Mouse (Mus musculus) stomach, embryonic 14.5 days (tissue): ENCODE results near the gene Sash1. TPM values are rescaled to one million over a fixed set of nuclear protein-coding genes. Genes with fewer than 3 reads are reported as not detected.

Experiments used
- ATAC-seq: fragments of 200-750 bp; cut with Nextera tagmentation; 2 replicates; pipeline ENCODE4 v1.8.0; 2017; ENCODE audit warnings: low read depth, moderate TSS enrichment; ENCODE audit not compliant: insufficient number of reproducible peaks, insufficient read depth, low FRiP score
- H3K27ac ChIP-seq: fragments of 300-500 bp; sonication (generic); 2 replicates; pipeline ENCODE4 v1.5.1; 2014; ENCODE audit warnings: mild to moderate bottlenecking, low read length, moderate library complexity, mixed read lengths
- H3K27me3 ChIP-seq: fragments of 300-500 bp; sonication (generic); 2 replicates; pipeline ENCODE4 v1.6.1; 2014; ENCODE audit warnings: low read length, control low read depth, mixed read lengths; ENCODE audit not compliant: control insufficient read depth, insufficient read depth
- H3K36me3 ChIP-seq: fragments of 300-500 bp; sonication (generic); 2 replicates; pipeline ENCODE4 v1.6.1; 2014; ENCODE audit warnings: mild to moderate bottlenecking, control low read depth, low read length, moderate library complexity, mixed read lengths; ENCODE audit not compliant: control insufficient read depth, insufficient read depth
- H3K4me1 ChIP-seq: fragments of 300-500 bp; sonication (generic); 2 replicates; pipeline ENCODE4 v1.6.1; 2014; ENCODE audit warnings: low read length, control low read depth, mixed read lengths; ENCODE audit not compliant: control insufficient read depth, insufficient read depth
- H3K4me2 ChIP-seq: fragments of 300-500 bp; sonication (generic); replicated peaks from 2 replicates; pipeline ENCODE4 v1.6.1; 2014; ENCODE audit warnings: low read depth, low read length, control low read depth
- H3K4me3 ChIP-seq: fragments of 300-500 bp; sonication (generic); 2 replicates; pipeline ENCODE4 v1.5.1; 2014; ENCODE audit warnings: low read depth, low read length, control low read depth
- H3K9ac ChIP-seq: fragments of 300-500 bp; sonication (generic); replicated peaks from 2 replicates; pipeline ENCODE4 v1.6.1; 2014; ENCODE audit warnings: low read depth, mild to moderate bottlenecking, control low read depth, low read length, moderate library complexity, mixed read lengths
- H3K9me3 ChIP-seq: fragments of 300-500 bp; sonication (generic); 2 replicates; pipeline ENCODE4 v1.6.1; 2016; ENCODE audit warnings: low read depth, low read length, control low read depth; ENCODE audit not compliant: control insufficient read depth
- WGBS: fragments of 180-500 bp; shearing (Covaris S2); extraction: QIAGEN DNeasy Blood & Tissue Kit; methylation state at CpG from one replicate; pipeline ENCODE4 v1.1.7; 2014; 5-methylcytosine and 5-hydroxymethylcytosine counted together
- polyA plus RNA-seq: library from polyadenylated mRNA; unstranded; fragments of >200 nt; fragmentation: Nextera tagmentation; extraction: Ambion mirVana; gene quantifications from 2 replicates; pipeline ENCODE4 v1.2.1, GENCODE M21; 2014

Gene Sash1
- polyA plus RNA-seq, 1 experiment from 2014 or later: 9.3 TPM

GRCm38 (mm10) chr10:8926906-8927305 is 41.0 kb upstream of the Sash1 start:
- H3K36me3 ChIP-seq: no peaks in the 10 kb centered on the region
- ATAC-seq: no peak
- WGBS: 92% methylated on average over 3 of the region's 3 CpGs
- H3K4me3 ChIP-seq: no peak overlapping the region
- no peaks in the 10 kb centered on the region for H3K9me3 ChIP-seq
- H3K9ac ChIP-seq: no peak overlapping the region
- no peaks in the 10 kb centered on the region for H3K27me3 ChIP-seq
- no peak overlapping the region for H3K4me2 ChIP-seq
- H3K4me1 ChIP-seq: no peaks in the 10 kb centered on the region
- H3K27ac ChIP-seq: no peak overlapping the region

GRCm38 (mm10) chr10:8926295-8926694 is 40.4 kb upstream of the Sash1 start:
- Histone ChIP-seq H3K4me1 (no peaks in the 10 kb centered on the region), H3K9me3 (no peaks in the 10 kb centered on the region), H3K27ac (no peak overlapping the region), H3K4me2 (no peak overlapping the region), H3K36me3 (no peaks in the 10 kb centered on the region), H3K9ac (no peak overlapping the region), H3K27me3 (no peaks in the 10 kb centered on the region), H3K4me3 (no peak overlapping the region)
- 86% methylated on average over 3 of the region's 3 CpGs for WGBS
- no peak for ATAC-seq

GRCm38 (mm10) chr10:8925299-8925698 is 39.4 kb upstream of the Sash1 start:
- no peaks in the 10 kb centered on the region for H3K36me3 ChIP-seq
- H3K9me3 ChIP-seq: no peaks in the 10 kb centered on the region
- H3K9ac ChIP-seq: no peak overlapping the region
- H3K27ac ChIP-seq: no peak overlapping the region
- no peaks in the 10 kb centered on the region for H3K4me1 ChIP-seq
- 56% methylated on average over 5 of the region's 5 CpGs for WGBS
- no peak for ATAC-seq
- H3K4me2 ChIP-seq: no peak overlapping the region
- no peaks in the 10 kb centered on the region for H3K27me3 ChIP-seq
- no peak overlapping the region for H3K4me3 ChIP-seq

GRCm38 (mm10) chr10:8921098-8921693 is 35.3 kb upstream of the Sash1 start:
- no peak overlapping the region for H3K9ac ChIP-seq
- ATAC-seq: no peak
- H3K4me3 ChIP-seq: no peak overlapping the region
- H3K36me3 ChIP-seq: no peaks in the 10 kb centered on the region
- WGBS: 67% methylated on average over 11 of the region's 11 CpGs
- no peak overlapping the region for H3K27ac ChIP-seq
- H3K9me3 ChIP-seq: no peaks in the 10 kb centered on the region
- no peak overlapping the region for H3K4me2 ChIP-seq
- H3K27me3 ChIP-seq: no peaks in the 10 kb centered on the region
- H3K4me1 ChIP-seq: no peaks in the 10 kb centered on the region

GRCm38 (mm10) chr10:8917798-8918197 is 31.9 kb upstream of the Sash1 start:
- H3K27ac ChIP-seq: no peak overlapping the region
- no peak for ATAC-seq
- 65% methylated on average over 2 of the region's 2 CpGs for WGBS
- no peaks in the 10 kb centered on the region for H3K27me3 ChIP-seq
- no peaks in the 10 kb centered on the region for H3K4me1 ChIP-seq
- no peak overlapping the region for H3K9ac ChIP-seq
- H3K9me3 ChIP-seq: no peaks in the 10 kb centered on the region
- H3K4me3 ChIP-seq: no peak overlapping the region
- no peaks in the 10 kb centered on the region for H3K36me3 ChIP-seq
- H3K4me2 ChIP-seq: no peak overlapping the region

GRCm38 (mm10) chr10:8917350-8917749 is 31.5 kb upstream of the Sash1 start:
- Histone ChIP-seq H3K9me3 (no peaks in the 10 kb centered on the region), H3K36me3 (no peaks in the 10 kb centered on the region), H3K27me3 (no peaks in the 10 kb centered on the region), H3K9ac (no peak overlapping the region), H3K4me2 (no peak overlapping the region), H3K4me1 (no peaks in the 10 kb centered on the region), H3K27ac (no peak overlapping the region), H3K4me3 (no peak overlapping the region)
- no peak for ATAC-seq
- WGBS: 78% methylated on average over 4 of the region's 4 CpGs

GRCm38 (mm10) chr10:8915755-8916154 is 29.9 kb upstream of the Sash1 start:
- 65% methylated on average over 5 of the region's 5 CpGs for WGBS
- peaks cover 5% of the 10 kb centered on the region; the same call in 1 of the 2 replicates for H3K4me1 ChIP-seq
- no peaks in the 10 kb centered on the region for H3K9me3 ChIP-seq
- H3K27ac ChIP-seq: no peak overlapping the region
- no peak overlapping the region for H3K9ac ChIP-seq
- no peaks in the 10 kb centered on the region for H3K36me3 ChIP-seq
- H3K4me2 ChIP-seq: no peak overlapping the region
- ATAC-seq: no peak
- no peaks in the 10 kb centered on the region for H3K27me3 ChIP-seq
- no peak overlapping the region for H3K4me3 ChIP-seq

- 73% methylated on average over 4 of the region's 4 CpGs for WGBS
- H3K36me3 ChIP-seq: no peaks in the 10 kb centered on the region
- no peaks in the 10 kb centered on the region for H3K9me3 ChIP-seq
- peaks cover 8% of the 10 kb centered on the region; the same call in 1 of the 2 replicates for H3K4me1 ChIP-seq
- no peaks in the 10 kb centered on the region for H3K27me3 ChIP-seq
- H3K4me3 ChIP-seq: no peak overlapping the region
- H3K9ac ChIP-seq: no peak overlapping the region
- no peak for ATAC-seq
- no peak overlapping the region for H3K27ac ChIP-seq
- H3K4me2 ChIP-seq: no peak overlapping the region
Measured at GRCm38 (mm10) chr10:8913904-8914303, 28.0 kb upstream of the Sash1 start.

GRCm38 (mm10) chr10:8912706-8913275 is 26.9 kb upstream of the Sash1 start:
- Histone ChIP-seq H3K4me2 (no peak overlapping the region), H3K9ac (no peak overlapping the region), H3K27me3 (no peaks in the 10 kb centered on the region), H3K36me3 (no peaks in the 10 kb centered on the region), H3K9me3 (no peaks in the 10 kb centered on the region), H3K4me1 (peaks cover 8% of the 10 kb centered on the region; the same call in 1 of the 2 replicates), H3K27ac (no peak overlapping the region), H3K4me3 (no peak overlapping the region)
- 78% methylated on average over 5 of the region's 5 CpGs for whole genome bisulfite sequencing
- ATAC-seq: no peak
